8 mouse cellular contexts compared by ENCODE assay signal in genomic region chr3:122618991-122619930, GRCm38 (mm10). TPM values are rescaled to one million over a fixed set of nuclear protein-coding genes. Genes with fewer than 3 reads are reported as not detected.
A peak's percentile ranks its signal among the peaks of the same experiment; 100 is the strongest.
DNase-seq lines count a peak whose midpoint lies in the region; ATAC-seq lines count a peak whose summit lies in the region.

Gene Fnbp1l, minus strand, starts transcription at chr3:122619715.

- peak within 1 kb of the TSS; percentile 99 for H3K27ac ChIP-seq in forebrain, embryonic 16.5 days (ENCODE audit: low read length)
- H3K27ac ChIP-seq in lung, embryonic 15.5 days: peak within 1 kb of the TSS; percentile 96

- peak; percentile 83 for ATAC-seq in forebrain, embryonic 16.5 days
- peak; percentile 80 for ATAC-seq in lung, embryonic 15.5 days (ENCODE audit: borderline replicate concordance, extremely low read depth, low FRiP score, low TSS enrichment)

- H3K4me3 ChIP-seq in forebrain, embryonic 16.5 days (replicated peaks; ENCODE audit: low read length): peak within 1 kb of the TSS; percentile 100
- H3K4me3 ChIP-seq in lung, embryonic 15.5 days: peak within 1 kb of the TSS; percentile 76

- WGBS in forebrain, embryonic 16.5 days: under 1% methylated on average over 77 of the region's 118 CpGs
- WGBS in lung, embryonic 15.5 days: under 1% methylated on average over 88 of the region's 118 CpGs

- H3K27me3 ChIP-seq in forebrain, embryonic 16.5 days (replicated peaks; ENCODE audit: control insufficient read depth, insufficient read depth, low read length): no peaks in the 10 kb centered on the region
- no peaks in the 10 kb centered on the region for H3K27me3 ChIP-seq in lung, embryonic 15.5 days

- H3K9ac ChIP-seq in forebrain, embryonic 16.5 days (replicated peaks; ENCODE audit: low read depth, low read length): peak within 1 kb of the TSS; percentile 100
- peak within 1 kb of the TSS; percentile 90 for H3K9ac ChIP-seq in lung, embryonic 15.5 days

- DNase-seq in CD4-positive, CD25-positive, alpha-beta regulatory T cell, adult 2 months (ENCODE audit: low read depth, low spot score): peak; percentile 63
- DNase-seq in adrenal gland, postnatal 4 days (ENCODE audit: low spot score in 2 of 2): peak; percentile 44 to 69
- peak; percentile 85 for DNase-seq in heart, postnatal 4 days
- DNase-seq in layer of hippocampus, adult 8-10 months (ENCODE audit: low spot score in 2 of 2): peak; percentile 32 to 43
- DNase-seq in ovary, postnatal 10 days (ENCODE audit: low spot score): peak; percentile 81
- DNase-seq in urinary bladder, adult 18-20 months (ENCODE audit: low spot score in 2 of 2): peak; percentile 52 to 75

- peaks cover 37% of the 10 kb centered on the region for H3K4me1 ChIP-seq in forebrain, embryonic 16.5 days (replicated peaks; ENCODE audit: control insufficient read depth, insufficient read depth, low read length)
- peaks cover 35% of the 10 kb centered on the region for H3K4me1 ChIP-seq in lung, embryonic 15.5 days

- peak within 1 kb of the TSS; percentile 92 for H3K4me2 ChIP-seq in forebrain, embryonic 16.5 days (ENCODE audit: low read length)
- peak within 1 kb of the TSS; percentile 75 for H3K4me2 ChIP-seq in lung, embryonic 15.5 days

- H3K36me3 ChIP-seq in forebrain, embryonic 16.5 days (ENCODE audit: control insufficient read depth, insufficient read depth): no peaks in the 10 kb centered on the region
- no peaks in the 10 kb centered on the region for H3K36me3 ChIP-seq in lung, embryonic 15.5 days

- no peaks in the 10 kb centered on the region for H3K9me3 ChIP-seq in forebrain, embryonic 16.5 days (ENCODE audit: control insufficient read depth, low read length)
- H3K9me3 ChIP-seq in lung, embryonic 15.5 days: no peaks in the 10 kb centered on the region

RNA-seq across cellular contexts. Expression of gene Fnbp1l, which starts in this region (rescaled TPM):
- 10 to 100 TPM; 36.1 to 47.9 TPM for total RNA-seq in adrenal gland, postnatal 4 days (2021)
- polyA plus RNA-seq in forebrain, embryonic 16.5 days (2015; fragmentation: Nextera tagmentation; extraction: Ambion mirVana): 269 and 295 TPM in 2 replicates
- total RNA-seq in heart, postnatal 4 days (2021): 10 to 100 TPM; 63.6 to 64.1 TPM
- total RNA-seq in layer of hippocampus, adult 8-10 months (2022): 10 to 100 TPM; 25.9 to 34.5 (median 31.4) TPM
- 50.2 and 52.8 TPM in 2 replicates for polyA plus RNA-seq in lung, embryonic 15.5 days (2015; fragmentation: Nextera tagmentation; extraction: Ambion mirVana)

Comparison
In these comparisons a context has a peak if more than half of its experiments do, and no peak if none do; other contexts are left out.
1. Peak in every context shown above with its lines: DNase-seq, ATAC-seq, H3K4me3 ChIP-seq and H3K27ac ChIP-seq.